Mouse (Mus musculus) heart, embryonic 14.5 days (tissue): ENCODE results near the gene Rps27rt. TPM values are rescaled to one million over a fixed set of nuclear protein-coding genes. Genes with fewer than 3 reads are reported as not detected.

ENCODE experiments used
- polyA plus RNA-seq: library from polyadenylated mRNA; unstranded; fragments of >200 nt; fragmentation: Nextera tagmentation; extraction: Ambion mirVana; gene quantifications from 2 replicates; pipeline ENCODE4 v1.2.1, GENCODE M21; 2014

Gene Rps27rt
- polyA plus RNA-seq, 1 experiment from 2014 or later = 312 TPM

Other genes starting within 250 kb of the Rps27rt start
- gene Cmtm7, start 200.9 kb downstream of the Rps27rt start, polyA plus RNA-seq = 85.2 and 122 TPM in 2 replicates
- gene Cmtm8, start 138.6 kb downstream of the Rps27rt start, polyA plus RNA-seq = 14.9 and 15.1 TPM in 2 replicates
- gene Gpd1l, start 48.8 kb downstream of the Rps27rt start, polyA plus RNA-seq = 13.9 and 14.6 TPM in 2 replicates
- gene Osbpl10, start 4.2 kb downstream of the Rps27rt start, polyA plus RNA-seq = 0.96 and 2.2 TPM in 2 replicates